Mouse (Mus musculus) heart, embryonic 16.5 days (tissue): Measurements from ENCODE around the gene Prkcsh. TPM values are rescaled to one million over a fixed set of nuclear protein-coding genes. Genes with fewer than 3 reads are reported as not detected.

Experiments used
- ATAC-seq: fragments of 200-750 bp; cut with Nextera tagmentation; replicated peaks from 2 replicates; pipeline ENCODE4 v1.8.0; 2017; ENCODE audit warnings: moderate number of reproducible peaks; ENCODE audit not compliant: insufficient read depth, low FRiP score; ENCODE audit errors: extremely low read depth
- H3K27ac ChIP-seq: fragments of 300-500 bp; sonication (generic); 2 replicates; pipeline ENCODE4 v1.5.1; 2014; ENCODE audit warnings: mild to moderate bottlenecking, low read length, control low read depth, moderate library complexity
- H3K27me3 ChIP-seq: fragments of 300-500 bp; sonication (generic); 2 replicates; pipeline ENCODE4 v1.6.1; 2014; ENCODE audit warnings: low read length, mixed read lengths; ENCODE audit not compliant: control insufficient read depth, insufficient read depth
- H3K36me3 ChIP-seq: fragments of 300-500 bp; sonication (generic); 2 replicates; pipeline ENCODE4 v1.6.1; 2014; ENCODE audit not compliant: control insufficient read depth, insufficient read depth
- H3K4me1 ChIP-seq: fragments of 300-500 bp; sonication (generic); 2 replicates; pipeline ENCODE4 v1.6.1; 2014; ENCODE audit warnings: low read length, mixed read lengths; ENCODE audit not compliant: control insufficient read depth, insufficient read depth
- H3K4me2 ChIP-seq: fragments of 300-500 bp; sonication (generic); 2 replicates; pipeline ENCODE4 v1.6.1; 2014; ENCODE audit warnings: low read depth, mild to moderate bottlenecking, control low read depth, low read length
- H3K4me3 ChIP-seq: fragments of 300-500 bp; sonication (generic); 2 replicates; pipeline ENCODE4 v1.5.1; 2014; ENCODE audit warnings: mild to moderate bottlenecking, control low read depth, low read length
- H3K9ac ChIP-seq: fragments of 300-500 bp; sonication (generic); 2 replicates; pipeline ENCODE4 v1.6.1; 2014; ENCODE audit warnings: low read length, control low read depth
- H3K9me3 ChIP-seq: fragments of 300-500 bp; sonication (generic); replicated peaks from 2 replicates; pipeline ENCODE4 v1.6.1; 2016; ENCODE audit warnings: low read length; ENCODE audit not compliant: control insufficient read depth
- WGBS: fragments of 180-500 bp; shearing (Covaris S2); extraction: QIAGEN DNeasy Blood & Tissue Kit; methylation state at CpG from one replicate; pipeline ENCODE4 v1.1.7; 2014; 5-methylcytosine and 5-hydroxymethylcytosine counted together
- polyA plus RNA-seq: library from polyadenylated mRNA; unstranded; fragments of >200 nt; fragmentation: Nextera tagmentation; extraction: Ambion mirVana; gene quantifications from 2 replicates; pipeline ENCODE4 v1.2.1, GENCODE M21; 2015

The Prkcsh gene
- polyA plus RNA-seq, 1 experiment from 2014 or later = 72.7 TPM

- Histone ChIP-seq H3K4me1 (peaks cover 12% of the 10 kb centered on the region), H3K27ac (no peak overlapping the region)
- 88% methylated on average over 6 of the region's 6 CpGs for WGBS
Measured at GRCm38 (mm10) chr9:22000296-22000695, 2.3 kb upstream of the Prkcsh start.

DNA sequence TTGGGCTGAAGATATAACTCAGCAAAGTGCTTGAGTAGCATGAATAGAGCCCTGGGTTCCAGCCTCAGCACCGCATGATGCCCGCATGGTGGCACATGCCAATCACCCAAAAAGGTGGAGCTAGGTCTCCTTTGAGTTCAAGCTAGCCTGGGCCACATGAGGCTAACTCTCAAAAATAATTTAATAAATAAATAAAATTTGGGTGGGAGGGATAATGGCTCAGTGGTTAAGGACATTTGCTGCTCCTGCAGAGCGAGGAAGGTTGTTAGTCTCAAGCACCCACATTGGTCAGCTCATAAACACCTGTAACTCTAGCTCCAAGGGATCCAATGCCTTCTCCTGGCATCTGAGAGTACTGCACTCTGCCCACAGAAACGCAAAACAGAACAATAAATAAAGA lies 973 bp upstream of the Prkcsh start:
- H3K27me3 ChIP-seq = peaks cover 4% of the 10 kb centered on the region
- H3K4me2 ChIP-seq = no peak overlapping the region
- H3K4me3 ChIP-seq = no peak overlapping the region
- no peak for ATAC-seq
- H3K27ac ChIP-seq = no peak overlapping the region
- H3K4me1 ChIP-seq = peaks cover 12% of the 10 kb centered on the region
- H3K9ac ChIP-seq = no peak overlapping the region
- WGBS = 85% methylated on average over 4 of the region's 4 CpGs
- peaks cover 10% of the 10 kb centered on the region for H3K36me3 ChIP-seq
- no peaks in the 10 kb centered on the region for H3K9me3 ChIP-seq

More at GRCm38 (mm10) chr9:22000296-22000695, 2.3 kb upstream of the Prkcsh start:
- H3K27me3 ChIP-seq = peaks cover 4% of the 10 kb centered on the region
- ATAC-seq = no peak
- no peak overlapping the region for H3K4me2 ChIP-seq
- peaks cover 3% of the 10 kb centered on the region; the same call in 1 of the 2 replicates for H3K36me3 ChIP-seq
- H3K4me3 ChIP-seq = no peak overlapping the region
- no peak overlapping the region for H3K9ac ChIP-seq
- peaks cover 3% of the 10 kb centered on the region; the same call in 1 of the 2 replicates for H3K9me3 ChIP-seq

GRCm38 (mm10) chr9:22003163-22003554 lies 553 bp downstream of the Prkcsh start:
- Histone ChIP-seq H3K4me3 (peak overlapping the region; percentile 68), H3K4me1 (peaks cover 12% of the 10 kb centered on the region), H3K4me2 (peak overlapping the region; percentile 91), H3K27me3 (no peaks in the 10 kb centered on the region), H3K27ac (peak overlapping the region; percentile 44), H3K36me3 (peaks cover 16% of the 10 kb centered on the region), H3K9ac (peak overlapping the region; percentile 73), H3K9me3 (no peaks in the 10 kb centered on the region)
- ATAC-seq = peak; percentile 7; the same call in 1 of the 2 replicates
- WGBS = under 1% methylated on average over 18 of the region's 18 CpGs

DNA sequence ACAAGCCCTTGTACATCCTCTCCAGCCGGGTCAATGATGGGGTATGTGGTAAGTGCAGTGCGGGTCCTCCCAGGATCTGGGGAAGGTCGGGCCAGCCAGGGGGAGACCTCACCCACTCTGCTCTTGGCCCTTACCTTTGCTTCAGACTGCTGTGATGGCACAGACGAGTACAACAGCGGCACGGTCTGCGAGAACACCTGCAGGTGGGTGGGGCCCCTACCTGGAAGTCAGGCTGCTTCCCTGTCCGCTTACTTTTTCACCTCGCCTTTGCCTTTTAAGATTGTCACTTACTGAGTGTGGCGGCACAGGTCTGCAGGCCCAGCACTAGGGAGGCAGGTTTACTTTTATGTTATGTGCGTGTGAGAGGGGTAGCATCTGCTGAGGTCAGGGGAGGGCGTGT lies 1.9 kb downstream of the Prkcsh start:
- H3K4me1 ChIP-seq = peaks cover 12% of the 10 kb centered on the region
- no peak overlapping the region for H3K4me2 ChIP-seq
- no peak overlapping the region for H3K9ac ChIP-seq
- ATAC-seq = no peak
- 88% methylated on average over 12 of the region's 12 CpGs for WGBS
- H3K36me3 ChIP-seq = peaks cover 25% of the 10 kb centered on the region
- no peak overlapping the region for H3K4me3 ChIP-seq
- no peaks in the 10 kb centered on the region for H3K27me3 ChIP-seq
- no peaks in the 10 kb centered on the region for H3K9me3 ChIP-seq
- no peak overlapping the region for H3K27ac ChIP-seq

GRCm38 (mm10) chr9:22011055-22011454 lies 8.4 kb downstream of the Prkcsh start:
- 86% methylated on average over 5 of the region's 5 CpGs for WGBS
- Histone ChIP-seq H3K9me3 (no peaks in the 10 kb centered on the region), H3K36me3 (peaks cover 65% of the 10 kb centered on the region), H3K4me2 (no peak overlapping the region), H3K27me3 (no peaks in the 10 kb centered on the region), H3K4me1 (no peaks in the 10 kb centered on the region), H3K4me3 (no peak overlapping the region), H3K9ac (no peak overlapping the region), H3K27ac (no peak overlapping the region)
- ATAC-seq = no peak

DNA sequence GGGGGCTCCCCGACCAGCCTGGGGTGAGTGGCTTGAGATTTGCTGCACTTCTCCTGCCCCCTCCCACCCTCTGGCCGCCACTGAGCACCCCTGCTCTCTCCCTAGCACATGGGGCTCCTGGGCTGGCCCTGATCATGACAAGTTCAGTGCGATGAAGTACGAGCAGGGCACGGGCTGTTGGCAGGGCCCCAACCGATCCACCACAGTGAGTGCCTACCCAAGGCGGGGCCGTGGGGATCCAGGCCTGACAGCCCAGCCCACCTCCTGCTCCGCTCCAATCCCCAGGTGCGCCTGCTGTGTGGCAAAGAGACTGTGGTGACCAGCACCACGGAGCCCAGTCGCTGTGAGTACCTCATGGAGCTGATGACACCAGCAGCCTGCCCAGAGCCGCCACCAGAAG lies 10.1 kb downstream of the Prkcsh start:
- peaks cover 56% of the 10 kb centered on the region for H3K36me3 ChIP-seq
- no peaks in the 10 kb centered on the region for H3K4me1 ChIP-seq
- no peak overlapping the region for H3K27ac ChIP-seq
- no peak overlapping the region for H3K9ac ChIP-seq
- no peak overlapping the region for H3K4me3 ChIP-seq
- no peak overlapping the region for H3K4me2 ChIP-seq
- H3K9me3 ChIP-seq = no peaks in the 10 kb centered on the region
- no peaks in the 10 kb centered on the region for H3K27me3 ChIP-seq
- ATAC-seq = no peak
- WGBS = 90% methylated on average over 13 of the region's 13 CpGs

GRCm38 (mm10) chr9:22016245-22016644 lies 13.6 kb downstream of the Prkcsh start:
- Histone ChIP-seq H3K27me3 (no peaks in the 10 kb centered on the region), H3K4me1 (no peaks in the 10 kb centered on the region), H3K27ac (no peak overlapping the region), H3K4me3 (no peak overlapping the region), H3K9ac (no peak overlapping the region), H3K36me3 (peaks cover 32% of the 10 kb centered on the region), H3K4me2 (no peak overlapping the region), H3K9me3 (no peaks in the 10 kb centered on the region)
- 66% methylated on average over 10 of the region's 10 CpGs for WGBS
- no peak for ATAC-seq

DNA sequence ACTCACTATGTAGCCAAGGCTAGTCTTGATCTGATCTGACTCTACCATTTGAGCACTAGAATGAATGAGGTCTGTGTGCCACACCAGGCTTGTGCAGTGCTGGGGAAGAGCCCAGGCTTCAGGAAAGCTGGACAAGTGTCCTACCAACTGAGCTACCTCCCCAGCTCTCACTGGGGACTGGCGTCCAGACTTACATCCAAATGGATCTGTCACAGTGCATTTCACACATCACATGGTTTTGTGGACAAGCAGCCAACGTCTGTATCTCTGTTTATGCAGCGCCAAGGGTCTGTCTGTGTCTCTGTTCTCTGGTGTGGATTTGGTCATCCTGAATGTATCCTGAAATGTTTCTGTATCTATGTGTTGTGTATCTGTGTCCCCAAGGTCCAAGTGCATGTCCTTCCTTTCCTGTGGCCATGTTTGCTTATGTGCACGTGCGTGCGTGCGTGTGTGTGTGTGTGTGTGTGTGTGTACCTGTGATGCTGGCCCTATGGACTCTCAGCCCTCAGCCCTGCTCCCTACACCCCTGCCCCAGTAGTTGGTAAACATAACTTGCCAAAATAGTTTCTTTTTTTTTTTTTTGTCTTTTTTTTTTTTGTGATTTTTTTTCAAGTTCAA lies 14.7 kb downstream of the Prkcsh start:
- H3K27ac ChIP-seq = no peak overlapping the region
- H3K36me3 ChIP-seq = peaks cover 22% of the 10 kb centered on the region
- WGBS = 67% methylated on average over 7 of the region's 7 CpGs
- H3K4me1 ChIP-seq = no peaks in the 10 kb centered on the region
- no peak for ATAC-seq
- H3K4me2 ChIP-seq = no peak overlapping the region
- H3K4me3 ChIP-seq = no peak overlapping the region
- H3K9me3 ChIP-seq = no peaks in the 10 kb centered on the region
- H3K9ac ChIP-seq = no peak overlapping the region
- H3K27me3 ChIP-seq = no peaks in the 10 kb centered on the region

DNA sequence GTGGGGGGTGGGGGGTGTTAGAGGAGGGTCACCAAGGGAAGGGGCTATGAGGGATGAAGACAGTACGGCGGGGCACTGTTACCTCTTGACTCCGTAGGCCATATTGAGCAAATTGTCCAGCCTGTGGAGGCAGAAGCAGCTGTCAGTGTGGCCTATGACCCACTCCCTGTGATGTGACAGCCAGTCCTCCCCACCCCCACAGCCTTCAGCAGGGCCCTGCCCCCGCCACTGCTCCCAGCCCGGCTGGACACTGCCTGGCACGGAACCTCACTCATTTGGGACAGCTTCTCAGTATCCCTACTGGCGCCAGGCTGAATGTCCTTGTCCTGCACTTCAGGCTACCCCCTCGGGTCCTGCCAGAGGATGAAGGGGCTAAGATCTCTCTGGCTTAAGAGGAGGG lies 22.0 kb downstream of the Prkcsh start:
- no peaks in the 10 kb centered on the region for H3K9me3 ChIP-seq
- H3K4me3 ChIP-seq = no peak overlapping the region
- no peak for ATAC-seq
- no peaks in the 10 kb centered on the region for H3K4me1 ChIP-seq
- WGBS = 52% methylated on average over 8 of the region's 8 CpGs
- no peak overlapping the region for H3K9ac ChIP-seq
- H3K27me3 ChIP-seq = no peaks in the 10 kb centered on the region
- no peak overlapping the region for H3K27ac ChIP-seq
- H3K4me2 ChIP-seq = no peak overlapping the region
- H3K36me3 ChIP-seq = no peaks in the 10 kb centered on the region
